In genomic region chr10:39555289-39555715, GRCm38 (mm10) we compare ENCODE assay signal across 8 mouse cellular contexts. TPM values are rescaled to one million over a fixed set of nuclear protein-coding genes. Genes with fewer than 3 reads are reported as not detected.
DNase-seq lines count a peak whose midpoint lies in the region; ATAC-seq and TF ChIP-seq lines count a peak whose summit lies in the region.

No protein-coding gene starts in this region.

- H3K27me3 ChIP-seq in forebrain, embryonic 14.5 days (replicated peaks; ENCODE audit: control insufficient read depth, insufficient read depth, low read length), result no peaks in the 10 kb centered on the region
- H3K27me3 ChIP-seq in liver, embryonic 11.5 days (replicated peaks; ENCODE audit: control insufficient read depth, insufficient read depth, low read length), result no peaks in the 10 kb centered on the region

- no peak for TF ChIP-seq CTCF in layer of hippocampus, adult 2 months (conservative IDR thresholded peaks at IDR 0.05)

- no peak for DNase-seq in layer of hippocampus, adult 2 months (ENCODE audit: low spot score in 2 of 2)
- no peak for DNase-seq in layer of hippocampus, postnatal 25 days (ENCODE audit: extremely low spot score in 1 of 2, low spot score in 1 of 2)
- DNase-seq in forebrain, embryonic 14.5 days (ENCODE audit: low spot score), result no peak
- no peak for DNase-seq in liver, embryonic 11.5 days (ENCODE audit: low spot score)
- peak; percentile 37 for DNase-seq in retina, embryonic 14.5 days (ENCODE audit: low spot score)
- DNase-seq in cerebellum, adult 8-10 months, result no peak
- no peak for DNase-seq in left cerebral cortex, adult 18-20 months (ENCODE audit: low spot score in 2 of 2)

- peaks cover 31% of the 10 kb centered on the region; the same call in 1 of the 2 replicates for H3K36me3 ChIP-seq in forebrain, embryonic 14.5 days (ENCODE audit: control insufficient read depth, insufficient read depth, low read length)
- H3K36me3 ChIP-seq in liver, embryonic 11.5 days (ENCODE audit: control insufficient read depth, insufficient read depth, low read length), result peaks cover 2% of the 10 kb centered on the region; the same call in 1 of the 2 replicates

- H3K27ac ChIP-seq in layer of hippocampus, adult 2 months, result peak overlapping the region; percentile 46; the same call in 1 of the 2 replicates
- H3K27ac ChIP-seq in forebrain, embryonic 14.5 days (ENCODE audit: low read depth, low read length), result peak overlapping the region; percentile 29; the same call in 1 of the 2 replicates
- H3K27ac ChIP-seq in liver, embryonic 11.5 days (ENCODE audit: low read depth, low read length), result peak overlapping the region; percentile 49

- 15% methylated on average over 7 of the region's 7 CpGs for WGBS in forebrain, embryonic 14.5 days
- WGBS in liver, embryonic 11.5 days, result 40% methylated on average over 7 of the region's 7 CpGs

- H3K9me3 ChIP-seq in forebrain, embryonic 14.5 days (replicated peaks; ENCODE audit: control insufficient read depth, low read length), result no peaks in the 10 kb centered on the region
- no peaks in the 10 kb centered on the region for H3K9me3 ChIP-seq in liver, embryonic 11.5 days (ENCODE audit: control insufficient read depth, low read length)

- no peak for ATAC-seq in forebrain, embryonic 14.5 days
- ATAC-seq in liver, embryonic 11.5 days (replicated peaks; ENCODE audit: low FRiP score), result peak; percentile 19; the same call in 1 of the 2 replicates
- no peak for ATAC-seq in frontal cortex, adult (ENCODE audit: low TSS enrichment)

- peaks cover 56% of the 10 kb centered on the region for H3K4me1 ChIP-seq in forebrain, embryonic 14.5 days (ENCODE audit: control insufficient read depth, insufficient read depth, low read length)
- H3K4me1 ChIP-seq in liver, embryonic 11.5 days (replicated peaks; ENCODE audit: control insufficient read depth, insufficient read depth, low read length), result peaks cover 39% of the 10 kb centered on the region

- no peak overlapping the region for H3K9ac ChIP-seq in forebrain, embryonic 14.5 days (ENCODE audit: low read length)
- H3K9ac ChIP-seq in liver, embryonic 11.5 days (ENCODE audit: low read depth, low read length), result no peak overlapping the region

- no peak overlapping the region for H3K4me2 ChIP-seq in forebrain, embryonic 14.5 days (ENCODE audit: low read length)
- H3K4me2 ChIP-seq in liver, embryonic 11.5 days, result peak overlapping the region; percentile 9; the same call in 1 of the 2 replicates

- no peak overlapping the region for H3K4me3 ChIP-seq in layer of hippocampus, adult 2 months
- no peak overlapping the region for H3K4me3 ChIP-seq in forebrain, embryonic 14.5 days (ENCODE audit: low read depth, low read length)
- H3K4me3 ChIP-seq in liver, embryonic 11.5 days (ENCODE audit: low read depth, low read length), result no peak overlapping the region

RNA-seq across cellular contexts. Expression of gene Traf3ip2, which starts 57.4 kb away (rescaled TPM):
- 1 to 10 TPM; 2.5 to 2.6 TPM for total RNA-seq in layer of hippocampus, adult 2 months (2021)
- 1 to 10 TPM; 1.9 to 2.0 TPM for total RNA-seq in layer of hippocampus, postnatal 25 days (2021)
- polyA plus RNA-seq in forebrain, embryonic 14.5 days (2014; fragmentation: Nextera tagmentation; extraction: Ambion mirVana), result 4.8 and 5.7 TPM in 2 replicates
- 5.2 and 6.6 TPM in 2 replicates for polyA plus RNA-seq in liver, embryonic 11.5 days (2014; fragmentation: Nextera tagmentation; extraction: Ambion mirVana)
- total RNA-seq in left cerebral cortex, adult 18-20 months (2021), result 1 to 10 TPM in 1 of 2 experiments, under 1 TPM in 1; 0.91 to 1.3 TPM
